Mouse (Mus musculus) gastrocnemius, postnatal 4 days (tissue): ENCODE data around the gene Mrgprf. TPM values are rescaled to one million over a fixed set of nuclear protein-coding genes. Genes with fewer than 3 reads are reported as not detected.

ENCODE experiments used
- DNase-seq, 2 experiments: peaks; one replicate each; pipeline ENCODE4 v3.0.0; 2021 to 2022; ENCODE audit warnings: low spot score in 2 of 2, mixed read lengths in 2 of 2
- long read RNA-seq, 2 experiments: library from polyadenylated mRNA; stranded (forward); transcript quantifications; one replicate each; pipeline ENCODE4 v2.0.0; 2021
- total RNA-seq, 2 experiments: library from RNA; stranded (reverse); gene quantifications; 2 replicates each; pipeline ENCODE4 v1.2.3; 2021

Mrgprf gene
- total RNA-seq = 10 to 100 TPM; 13.1 to 15.8 TPM
- long read RNA-seq, experiment 1, partial matches to known transcripts = 0 of 4 reads
- long read RNA-seq, experiment 1, other reads (novel, unspliced or antisense) = 0 of 4 reads
- long read RNA-seq, experiment 2, partial matches to known transcripts = 0 of 4 reads
- long read RNA-seq, experiment 2, other reads (novel, unspliced or antisense) = 0 of 4 reads

GRCm38 (mm10) chr7:145300321-145301007 lies at the start of gene Mrgprf:
Gene Mrgprf, plus strand, starts transcription at chr7:145300828.
- peak; percentile 65 to 86 for DNase-seq

GRCm38 (mm10) chr7:145252715-145253476 lies 47.7 kb upstream of the Mrgprf start:
- DNase-seq = peak; percentile 84 to 88

GRCm38 (mm10) chr7:145253986-145254630 lies 46.5 kb upstream of the Mrgprf start:
- no peak for DNase-seq

GRCm38 (mm10) chr7:145256092-145256491 lies 44.5 kb upstream of the Mrgprf start:
- DNase-seq = no peak

- DNase-seq = no peak
These were observed 36.4 kb upstream of the Mrgprf start for GRCm38 (mm10) chr7:145264202-145264601.

- DNase-seq = no peak
These were observed 34.6 kb upstream of the Mrgprf start for GRCm38 (mm10) chr7:145266011-145266410.

- DNase-seq = no peak
These were observed 31.7 kb upstream of the Mrgprf start for GRCm38 (mm10) chr7:145268890-145269289.

- DNase-seq = no peak
These were observed 29.7 kb upstream of the Mrgprf start for GRCm38 (mm10) chr7:145270955-145271354.

GRCm38 (mm10) chr7:145275488-145275887 lies 25.1 kb upstream of the Mrgprf start:
- no peak for DNase-seq

GRCm38 (mm10) chr7:145281396-145281795 lies 19.2 kb upstream of the Mrgprf start:
- DNase-seq = no peak

- no peak for DNase-seq
These were observed 17.6 kb upstream of the Mrgprf start for GRCm38 (mm10) chr7:145283041-145283440.

- peak; percentile 89 to 96 for DNase-seq
These were observed 17.0 kb upstream of the Mrgprf start, which contains the start of gene Tpcn2 for GRCm38 (mm10) chr7:145283487-145284187. Gene Tpcn2, minus strand, starts transcription at chr7:145284011.

- no peak for DNase-seq
These were observed 16.3 kb upstream of the Mrgprf start for GRCm38 (mm10) chr7:145284293-145284692.

GRCm38 (mm10) chr7:145285476-145285875 lies 15.2 kb upstream of the Mrgprf start:
- no peak for DNase-seq

GRCm38 (mm10) chr7:145287410-145287809 lies 13.2 kb upstream of the Mrgprf start:
- DNase-seq = no peak

GRCm38 (mm10) chr7:145289302-145289701 lies 11.3 kb upstream of the Mrgprf start:
- DNase-seq = peak in 1 of 2 experiments; percentile 48

- no peak for DNase-seq
These were observed 8.8 kb upstream of the Mrgprf start for GRCm38 (mm10) chr7:145291847-145292246.

GRCm38 (mm10) chr7:145292726-145293125 lies 7.9 kb upstream of the Mrgprf start:
- no peak for DNase-seq

- no peak for DNase-seq
These were observed 6.8 kb upstream of the Mrgprf start for GRCm38 (mm10) chr7:145293859-145294258.

- DNase-seq = no peak
These were observed 1.8 kb upstream of the Mrgprf start for GRCm38 (mm10) chr7:145298666-145299490.
